12 mouse cellular contexts compared by ENCODE assay signal in the genomic region with DNA sequence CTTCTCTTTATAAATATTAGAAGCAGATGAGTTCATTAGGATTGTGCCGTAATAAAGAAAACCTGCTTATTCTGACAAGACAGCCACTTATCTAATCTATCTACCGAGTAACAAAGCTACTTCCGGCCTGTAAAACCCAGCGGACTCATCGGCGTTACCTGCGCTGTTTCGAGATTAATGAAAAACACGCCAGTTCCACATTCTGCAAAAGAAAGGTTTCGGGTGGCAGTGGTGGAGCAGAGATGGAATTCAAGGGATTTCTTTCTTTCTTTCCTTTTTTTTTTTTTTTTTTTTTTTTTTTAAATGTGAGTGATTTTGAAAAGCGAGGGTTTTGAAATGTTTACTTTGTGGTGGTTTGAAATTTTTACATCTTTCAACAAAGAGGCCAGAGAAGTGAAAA.
DNase-seq lines count a peak whose midpoint lies in the region; ATAC-seq lines count a peak whose summit lies in the region.
"Had no signal": no experiment of that assay in that cellular context is flagged by ENCODE, and none has a peak within 500 bp of the region (broad histone marks: within the 10 kb centered on the region; RNA-seq: fewer than 3 reads in every experiment).

No protein-coding gene starts in this region.

- no peaks in the 10 kb centered on the region for H3K9me3 ChIP-seq in hindbrain, embryonic 11.5 days (ENCODE audit: control insufficient read depth, low read length)
- H3K9me3 ChIP-seq in hindbrain, embryonic 10.5 days, result no peaks in the 10 kb centered on the region
- H3K9me3 ChIP-seq in embryonic facial prominence, embryonic 11.5 days (replicated peaks; ENCODE audit: control insufficient read depth, low read length), result no peaks in the 10 kb centered on the region
- no peaks in the 10 kb centered on the region for H3K9me3 ChIP-seq in hindbrain, embryonic 16.5 days (ENCODE audit: control insufficient read depth, low read length)
- no peaks in the 10 kb centered on the region for H3K9me3 ChIP-seq in neural tube, embryonic 12.5 days
- H3K9me3 ChIP-seq: liver, embryonic 13.5 days had no signal

- no peak for ATAC-seq in hindbrain, embryonic 11.5 days (ENCODE audit: low FRiP score)
- ATAC-seq in embryonic facial prominence, embryonic 11.5 days (replicated peaks; ENCODE audit: insufficient number of reproducible peaks, low FRiP score, low TSS enrichment, low read depth), result no peak
- no peak for ATAC-seq in hindbrain, embryonic 16.5 days
- ATAC-seq in neural tube, embryonic 12.5 days (ENCODE audit: low FRiP score, low read depth), result no peak

- H3K4me2 ChIP-seq in hindbrain, embryonic 11.5 days (replicated peaks; ENCODE audit: low read depth, low read length), result no peak overlapping the region
- peak overlapping the region; percentile 33 for H3K4me2 ChIP-seq in embryonic facial prominence, embryonic 11.5 days (ENCODE audit: low read depth, low read length)
- H3K4me2 ChIP-seq in hindbrain, embryonic 16.5 days (ENCODE audit: low read length), result peak overlapping the region; percentile 22; the same call in 1 of the 2 replicates
- H3K4me2 ChIP-seq in neural tube, embryonic 12.5 days (replicated peaks), result peak overlapping the region; percentile 43
- H3K4me2 ChIP-seq: liver, embryonic 13.5 days had no signal

- no peaks in the 10 kb centered on the region for H3K27me3 ChIP-seq in hindbrain, embryonic 11.5 days (ENCODE audit: control insufficient read depth, insufficient read depth, low read length)
- peaks cover 45% of the 10 kb centered on the region for H3K27me3 ChIP-seq in hindbrain, embryonic 10.5 days (ENCODE audit: insufficient read depth, poor library complexity, severe bottlenecking)
- H3K27me3 ChIP-seq in embryonic facial prominence, embryonic 11.5 days (ENCODE audit: control insufficient read depth, insufficient read depth, low read length), result peaks cover 4% of the 10 kb centered on the region; the same call in 1 of the 2 replicates
- H3K27me3 ChIP-seq in hindbrain, embryonic 16.5 days (replicated peaks; ENCODE audit: control insufficient read depth, insufficient read depth, low read length), result peaks cover 2% of the 10 kb centered on the region
- H3K27me3 ChIP-seq in neural tube, embryonic 12.5 days (replicated peaks), result peaks cover 10% of the 10 kb centered on the region; the same call in 1 of the 2 replicates

- WGBS in hindbrain, embryonic 11.5 days, result 50% methylated on average over 11 of the region's 11 CpGs
- 58% methylated on average over 11 of the region's 11 CpGs for WGBS in hindbrain, embryonic 10.5 days
- WGBS in embryonic facial prominence, embryonic 11.5 days, result 20% methylated on average over 11 of the region's 11 CpGs
- WGBS in hindbrain, embryonic 16.5 days, result 34% methylated on average over 11 of the region's 11 CpGs
- 47% methylated on average over 11 of the region's 11 CpGs for WGBS in neural tube, embryonic 12.5 days

- no peak overlapping the region for H3K4me3 ChIP-seq in hindbrain, embryonic 11.5 days (ENCODE audit: low read depth, low read length)
- H3K4me3 ChIP-seq in hindbrain, embryonic 10.5 days, result no peak overlapping the region
- no peak overlapping the region for H3K4me3 ChIP-seq in embryonic facial prominence, embryonic 11.5 days (ENCODE audit: low read depth, low read length)
- H3K4me3 ChIP-seq in hindbrain, embryonic 16.5 days (ENCODE audit: low read length), result no peak overlapping the region
- H3K4me3 ChIP-seq in neural tube, embryonic 12.5 days, result no peak overlapping the region
- H3K4me3 ChIP-seq: liver, embryonic 13.5 days had no signal

- peak; percentile 26 for DNase-seq in hindbrain, embryonic 11.5 days (ENCODE audit: low spot score)
- no peak for DNase-seq in hindbrain, embryonic 10.5 days (ENCODE audit: low spot score)
- peak; percentile 54 for DNase-seq in embryonic facial prominence, embryonic 11.5 days (ENCODE audit: low spot score)
- no peak for DNase-seq in cerebellum, adult 18-20 months
- no peak for DNase-seq in thymus, postnatal 25 days
- DNase-seq: adrenal gland, postnatal 14 days; heart, postnatal 14 days; liver, embryonic 13.5 days; right cerebral cortex, postnatal 25 days; thymus, postnatal 36 days had no signal

- peaks cover 16% of the 10 kb centered on the region for H3K4me1 ChIP-seq in hindbrain, embryonic 11.5 days (replicated peaks; ENCODE audit: control insufficient read depth, insufficient read depth, low read length)
- peaks cover 83% of the 10 kb centered on the region for H3K4me1 ChIP-seq in hindbrain, embryonic 10.5 days (replicated peaks)
- H3K4me1 ChIP-seq in embryonic facial prominence, embryonic 11.5 days (ENCODE audit: control insufficient read depth, insufficient read depth, low read length), result peaks cover 15% of the 10 kb centered on the region
- peaks cover 35% of the 10 kb centered on the region for H3K4me1 ChIP-seq in hindbrain, embryonic 16.5 days (ENCODE audit: control insufficient read depth, insufficient read depth, low read depth, low read length)
- H3K4me1 ChIP-seq in neural tube, embryonic 12.5 days, result peaks cover 59% of the 10 kb centered on the region
- H3K4me1 ChIP-seq: liver, embryonic 13.5 days had no signal

- H3K9ac ChIP-seq in hindbrain, embryonic 11.5 days (ENCODE audit: low read depth, low read length), result no peak overlapping the region
- no peak overlapping the region for H3K9ac ChIP-seq in embryonic facial prominence, embryonic 11.5 days (replicated peaks; ENCODE audit: low read length)
- no peak overlapping the region for H3K9ac ChIP-seq in hindbrain, embryonic 16.5 days (ENCODE audit: low read depth, low read length)
- H3K9ac ChIP-seq in neural tube, embryonic 12.5 days, result no peak overlapping the region
- H3K9ac ChIP-seq: liver, embryonic 13.5 days had no signal

- no peaks in the 10 kb centered on the region for H3K36me3 ChIP-seq in hindbrain, embryonic 11.5 days (ENCODE audit: control insufficient read depth, insufficient read depth, low read length)
- no peaks in the 10 kb centered on the region for H3K36me3 ChIP-seq in hindbrain, embryonic 10.5 days
- no peaks in the 10 kb centered on the region for H3K36me3 ChIP-seq in embryonic facial prominence, embryonic 11.5 days (replicated peaks; ENCODE audit: control insufficient read depth, insufficient read depth, low read depth, low read length)
- H3K36me3 ChIP-seq in hindbrain, embryonic 16.5 days (ENCODE audit: control insufficient read depth, insufficient read depth, low read length), result no peaks in the 10 kb centered on the region
- no peaks in the 10 kb centered on the region for H3K36me3 ChIP-seq in neural tube, embryonic 12.5 days
- H3K36me3 ChIP-seq: liver, embryonic 13.5 days had no signal

- no peak overlapping the region for H3K27ac ChIP-seq in hindbrain, embryonic 11.5 days (ENCODE audit: low read depth, low read length)
- H3K27ac ChIP-seq in hindbrain, embryonic 10.5 days, result no peak overlapping the region
- H3K27ac ChIP-seq in embryonic facial prominence, embryonic 11.5 days (replicated peaks; ENCODE audit: low read depth, low read length), result no peak overlapping the region; the same call in 1 of the 2 replicates
- H3K27ac ChIP-seq in hindbrain, embryonic 16.5 days (ENCODE audit: low read depth, low read length), result no peak overlapping the region
- no peak overlapping the region for H3K27ac ChIP-seq in neural tube, embryonic 12.5 days
- H3K27ac ChIP-seq: liver, embryonic 13.5 days had no signal

Comparison
In these comparisons a context has a peak if more than half of its experiments do, and no peak if none do; other contexts are left out.
1. DNase-seq: peak in hindbrain, embryonic 11.5 days (single experiment) and embryonic facial prominence, embryonic 11.5 days (single experiment); none in hindbrain, embryonic 10.5 days (single experiment), cerebellum, adult 18-20 months (0 of 2) and thymus, postnatal 25 days (single experiment).